Mouse (Mus musculus) right cerebral cortex, postnatal 4 days (tissue): Measurements from ENCODE around the gene Tpx2.

Experiments
- DNase-seq: peaks from one replicate; pipeline ENCODE4 v3.0.0-alpha.2; 2022

Gene Tpx2

DNA sequence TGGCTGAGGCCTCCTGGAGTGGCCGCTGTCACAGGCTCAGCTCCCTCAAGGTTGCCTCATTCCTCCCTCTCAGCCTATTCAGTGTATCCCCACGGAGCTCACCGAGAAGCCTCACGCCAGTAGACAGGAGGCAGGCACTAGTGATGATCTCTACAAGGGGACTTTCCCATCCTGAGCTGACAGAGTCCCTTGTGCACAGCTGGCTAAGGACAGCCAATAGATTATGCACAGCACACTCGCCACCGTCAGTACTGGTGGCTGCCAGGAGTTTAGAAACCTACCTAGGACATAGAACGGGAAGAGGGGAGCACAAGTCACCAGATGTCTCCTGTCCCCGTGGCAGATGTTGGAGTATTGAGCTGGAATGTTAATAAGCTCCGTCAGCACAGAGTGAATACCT is 69.9 kb downstream of the Tpx2 start:
- DNase-seq = no peak

DNA sequence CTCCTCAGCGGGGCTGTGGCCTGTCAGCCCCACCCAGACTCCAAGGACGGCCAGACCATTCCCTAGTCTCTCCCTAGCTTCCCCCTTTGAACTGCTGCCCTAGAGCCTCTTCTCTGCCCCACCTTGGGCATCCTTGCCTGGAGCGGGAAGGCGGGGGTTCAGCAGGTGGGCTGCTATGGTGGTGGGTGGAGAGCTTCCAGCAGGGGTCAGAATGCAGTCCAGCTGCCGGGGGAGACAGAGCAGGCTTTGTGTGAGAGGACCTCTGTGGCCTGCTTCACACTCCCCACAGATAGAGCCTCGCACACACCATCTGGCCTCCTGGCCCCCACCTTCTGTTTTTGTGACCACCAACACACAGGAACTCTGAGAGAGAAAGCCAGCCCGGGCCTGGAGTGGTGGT is 74.6 kb downstream of the Tpx2 start:
- DNase-seq = no peak

DNA sequence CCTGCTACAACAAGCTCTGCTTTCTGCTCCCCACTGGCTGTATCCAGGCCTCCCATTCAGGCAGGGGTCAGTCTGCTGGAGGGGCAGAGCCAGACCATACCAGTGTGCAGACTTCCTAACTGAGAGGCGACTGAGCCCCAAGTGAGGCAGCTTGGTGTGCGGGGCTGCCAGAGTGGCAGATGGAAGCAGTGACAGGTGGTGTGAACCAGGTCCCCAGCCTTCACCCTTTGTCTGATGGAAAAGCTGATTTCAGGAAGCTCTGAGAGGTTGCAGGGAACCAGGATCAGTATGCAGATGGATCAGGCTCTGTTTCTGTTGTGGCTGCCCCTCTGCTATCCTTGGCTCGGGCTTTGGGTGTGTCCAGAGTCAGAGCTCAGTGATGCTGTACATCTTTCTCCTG is 75.9 kb downstream of the Tpx2 start:
- no peak for DNase-seq

DNA sequence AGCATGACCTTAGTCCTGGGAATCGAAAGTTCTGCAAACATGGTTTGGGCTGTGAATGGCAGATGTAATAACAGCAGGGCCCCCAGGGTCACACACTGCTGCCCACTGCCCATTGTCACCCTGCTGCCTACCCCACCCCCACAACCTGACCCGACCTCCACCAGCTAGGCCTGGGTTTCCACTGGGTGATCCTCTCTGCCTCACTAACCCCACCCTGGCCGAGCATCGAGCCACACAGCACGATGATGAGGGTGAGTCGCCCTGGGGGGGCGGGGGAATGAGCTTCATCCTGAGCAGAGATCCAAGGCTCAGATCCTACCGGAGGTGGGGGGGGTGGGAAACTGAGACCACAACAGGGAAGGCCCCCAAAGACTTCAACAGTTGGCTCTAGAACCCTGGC is 76.4 kb downstream of the Tpx2 start:
- DNase-seq = no peak

DNA sequence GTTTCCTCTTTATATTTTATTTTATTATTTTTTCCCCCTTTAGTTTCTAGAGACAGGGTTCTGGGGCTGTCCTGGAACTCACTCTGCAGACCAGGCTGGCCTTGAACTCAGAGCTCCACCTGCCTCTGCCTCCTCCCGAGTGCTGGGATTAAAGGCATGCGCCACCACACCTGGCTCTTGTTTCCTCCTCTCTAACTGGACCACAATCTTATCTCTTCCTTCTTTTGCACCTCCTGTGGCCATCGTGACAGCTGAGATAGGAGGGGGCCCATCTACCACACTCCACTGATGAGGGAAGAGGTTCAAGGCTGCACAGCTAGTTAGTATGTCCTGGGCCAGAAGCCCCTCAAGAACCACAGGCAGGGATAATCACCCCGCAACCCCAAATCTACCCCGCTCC is 76.8 kb downstream of the Tpx2 start:
- DNase-seq = no peak

DNA sequence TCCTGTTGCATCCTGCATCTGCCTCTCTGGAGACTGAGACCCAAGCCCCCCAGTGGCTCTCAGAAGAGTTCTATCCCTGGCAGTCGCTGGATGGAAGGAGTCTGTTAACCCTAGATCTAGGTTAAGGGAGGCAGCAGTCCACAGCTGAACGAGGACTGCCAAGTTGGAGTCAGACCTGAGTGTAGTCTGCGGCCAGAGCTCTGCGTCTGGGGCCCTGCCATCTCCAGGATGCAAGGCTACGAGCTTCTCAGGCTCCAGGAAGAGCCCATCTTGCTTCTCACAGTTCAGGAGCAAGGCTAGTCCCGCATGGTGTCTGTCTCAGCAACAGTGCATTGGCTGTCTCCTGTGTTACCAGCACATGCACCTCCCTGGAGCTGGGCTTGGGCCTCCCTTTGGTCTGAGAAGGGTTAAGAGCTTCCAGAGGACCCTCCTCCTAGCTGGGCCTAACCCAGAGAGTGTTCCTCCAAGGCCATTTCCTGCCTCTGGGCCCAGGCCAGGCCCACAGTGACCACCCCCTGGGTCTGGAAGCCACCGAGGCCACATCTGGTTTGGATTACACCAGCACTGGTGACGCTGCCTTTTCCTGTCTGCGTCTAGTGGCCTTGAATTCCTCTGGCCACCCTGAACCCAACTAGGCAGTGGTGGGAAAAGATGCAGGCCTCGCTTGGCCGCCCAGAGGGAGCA is 77.6 kb downstream of the Tpx2 start:
- DNase-seq = no peak

DNA sequence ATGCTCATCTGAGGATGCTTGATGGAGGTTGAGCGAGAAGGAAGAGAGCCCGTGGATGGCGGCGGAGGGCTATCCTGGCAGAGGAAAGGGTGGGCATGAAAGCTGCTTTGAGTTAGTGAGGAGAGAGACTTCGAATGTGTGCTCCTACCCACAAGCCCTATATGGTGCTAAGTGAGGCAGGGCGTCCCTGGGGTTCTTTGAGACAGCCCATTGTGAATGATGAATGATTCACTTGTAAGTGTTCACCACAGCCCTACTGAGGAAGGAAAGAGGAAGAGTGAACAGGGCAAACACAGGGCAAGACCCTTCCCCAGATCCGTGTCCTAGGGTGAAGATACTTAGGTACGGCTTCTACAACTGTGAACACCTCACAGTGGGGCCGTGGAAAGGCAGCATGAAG is 79.1 kb downstream of the Tpx2 start:
- DNase-seq = no peak

DNA sequence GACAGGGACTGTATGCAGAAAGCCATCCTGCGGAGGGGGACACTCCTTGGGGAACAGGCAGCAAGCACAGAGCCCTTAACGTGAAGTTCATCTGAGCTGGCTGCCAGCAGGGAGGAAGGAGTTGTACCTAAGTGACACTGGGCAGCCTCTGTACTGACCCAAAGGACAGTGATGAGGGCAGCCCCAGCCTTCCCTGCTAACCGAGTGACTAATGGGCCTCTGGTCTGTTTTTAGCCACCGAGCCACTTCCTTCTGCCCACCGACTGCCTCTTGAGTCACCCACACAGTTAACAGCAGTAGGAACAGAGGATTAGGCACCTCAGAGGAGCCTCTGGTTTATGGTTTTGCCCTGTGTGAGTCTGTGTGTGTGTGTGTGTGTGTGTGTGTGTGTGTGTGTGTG is 79.6 kb downstream of the Tpx2 start:
- DNase-seq = no peak

DNA sequence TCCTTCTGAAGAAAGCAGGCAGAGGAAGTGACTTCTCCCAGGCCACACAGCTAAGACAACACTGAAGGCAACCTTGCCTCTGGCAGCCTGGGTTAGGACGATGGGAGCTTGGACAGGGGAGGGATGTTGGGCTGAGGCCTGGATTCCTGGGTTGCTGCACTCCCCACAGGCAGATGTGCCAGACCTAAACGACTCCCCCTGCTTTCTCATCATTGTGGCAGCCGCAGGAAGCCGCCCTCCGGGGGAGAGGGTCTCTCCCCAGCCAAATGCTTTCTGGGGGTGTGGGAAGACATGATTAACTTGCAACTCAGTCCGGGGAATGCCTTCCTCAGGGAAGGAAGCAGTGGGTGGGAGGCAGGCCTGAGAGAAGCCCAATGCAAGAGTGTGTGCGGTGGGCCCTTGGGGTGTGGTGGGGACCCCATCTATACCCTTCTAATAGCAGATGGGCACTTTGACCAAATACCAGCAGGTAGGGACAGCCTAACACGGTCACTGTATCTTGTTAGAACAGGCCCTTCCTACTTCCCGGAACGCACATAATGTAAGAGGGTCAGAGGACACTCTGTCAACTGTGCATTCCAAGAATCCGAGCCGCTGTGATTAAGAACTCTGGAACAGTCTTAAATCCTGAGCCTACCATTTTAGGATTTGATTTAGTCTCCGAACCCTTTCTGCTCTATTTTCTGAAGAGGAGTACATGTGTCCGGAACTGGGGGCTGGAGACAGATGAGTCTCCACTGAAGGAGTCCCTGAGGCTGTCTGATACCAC is 80.6 kb downstream of the Tpx2 start:
- no peak for DNase-seq

DNA sequence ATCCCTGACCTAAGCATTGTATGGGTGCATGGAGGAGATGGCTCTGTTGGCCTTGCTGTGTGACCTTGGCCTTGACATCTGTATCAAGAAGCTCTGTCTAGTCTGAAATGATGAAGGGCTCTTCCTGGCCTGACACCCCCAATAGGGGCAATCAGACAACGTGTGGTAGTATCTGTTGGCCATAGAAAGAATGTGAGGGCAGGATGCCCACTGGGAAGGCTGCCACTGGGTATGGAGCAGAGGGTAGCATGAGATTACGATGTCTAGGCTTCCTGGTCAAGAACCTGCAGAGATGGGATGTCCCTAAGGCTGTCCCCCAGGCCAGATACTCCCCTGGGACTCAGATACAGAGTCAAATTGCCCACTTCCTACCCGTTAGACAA is 81.2 kb downstream of the Tpx2 start:
- no peak for DNase-seq

DNA sequence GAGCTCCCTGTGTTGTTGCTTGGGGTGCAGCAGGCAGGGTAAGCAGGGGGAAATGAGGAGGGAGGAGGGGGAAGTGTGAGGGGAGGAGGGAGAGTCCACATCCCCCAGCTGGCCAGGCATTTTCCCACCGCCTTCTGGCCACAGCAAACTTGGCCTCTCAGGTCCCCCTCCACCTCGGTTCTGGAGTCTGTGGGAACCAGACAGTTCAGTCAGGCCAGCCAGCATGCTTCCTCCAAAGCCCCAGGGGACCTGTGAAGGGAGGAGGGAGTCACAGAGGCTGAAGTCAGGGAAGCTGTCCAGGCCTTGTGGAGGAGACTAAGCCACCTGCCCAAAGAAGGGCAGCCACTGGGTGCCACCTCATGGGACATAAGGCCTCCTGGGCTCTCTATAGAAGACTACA is 82.5 kb downstream of the Tpx2 start:
- DNase-seq = no peak

DNA sequence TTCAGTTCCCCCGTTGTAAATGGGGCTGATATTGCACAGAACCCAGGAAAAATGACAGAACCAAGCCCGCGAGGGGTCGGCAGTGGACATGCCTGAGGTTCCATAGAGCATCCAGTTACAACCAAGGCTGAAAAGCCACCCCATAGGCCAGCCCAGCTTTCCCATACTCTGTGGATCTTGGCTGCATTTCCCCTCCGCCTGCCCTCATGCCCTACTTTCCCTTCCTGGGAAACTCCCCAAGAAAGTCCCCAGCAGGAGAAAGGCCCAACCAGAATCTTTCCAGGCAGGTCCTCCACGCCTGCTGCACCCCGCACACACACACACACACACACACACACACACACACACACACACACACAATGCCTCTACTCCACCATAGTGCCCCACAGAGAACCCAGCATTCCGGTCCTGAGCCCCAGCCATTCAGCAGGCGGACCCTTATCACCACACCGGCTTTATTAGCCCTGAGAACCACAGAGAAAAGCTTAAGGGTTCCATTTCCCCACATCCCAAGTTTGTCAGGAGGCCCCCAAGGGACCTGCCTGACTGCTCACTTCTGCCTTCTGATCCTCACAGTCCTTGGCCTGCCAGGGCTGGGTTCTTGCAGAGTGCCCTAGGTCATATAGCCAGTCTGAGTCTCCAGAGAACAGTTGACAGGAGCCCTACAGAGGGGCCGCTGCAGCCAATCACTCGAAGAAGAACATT is 83.8 kb downstream of the Tpx2 start:
- DNase-seq = no peak

DNA sequence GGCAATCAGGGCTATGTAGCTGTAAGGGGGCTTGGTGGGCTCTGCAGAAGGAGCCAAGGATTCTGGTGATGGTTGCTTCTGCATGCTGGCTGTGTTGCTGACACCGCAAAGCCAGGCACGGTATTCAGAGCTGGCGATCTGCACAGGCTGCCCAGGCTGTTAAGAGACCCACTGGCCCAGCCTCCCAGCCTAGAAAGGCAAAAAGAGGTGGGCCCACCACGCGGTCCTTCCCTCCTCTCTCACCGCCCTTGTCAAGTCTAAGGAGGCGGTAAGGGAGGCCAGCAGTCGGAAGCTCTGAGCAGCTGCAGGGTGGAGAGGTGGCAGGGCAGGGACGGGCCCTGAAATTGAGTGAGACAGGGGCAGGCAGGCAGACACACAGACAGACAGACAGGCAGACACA is 85.3 kb downstream of the Tpx2 start, which contains the start of gene Foxs1:
Gene Foxs1 (minus strand): TSS at position 161 of the 400 bp plus-strand sequence.
- no peak for DNase-seq

DNA sequence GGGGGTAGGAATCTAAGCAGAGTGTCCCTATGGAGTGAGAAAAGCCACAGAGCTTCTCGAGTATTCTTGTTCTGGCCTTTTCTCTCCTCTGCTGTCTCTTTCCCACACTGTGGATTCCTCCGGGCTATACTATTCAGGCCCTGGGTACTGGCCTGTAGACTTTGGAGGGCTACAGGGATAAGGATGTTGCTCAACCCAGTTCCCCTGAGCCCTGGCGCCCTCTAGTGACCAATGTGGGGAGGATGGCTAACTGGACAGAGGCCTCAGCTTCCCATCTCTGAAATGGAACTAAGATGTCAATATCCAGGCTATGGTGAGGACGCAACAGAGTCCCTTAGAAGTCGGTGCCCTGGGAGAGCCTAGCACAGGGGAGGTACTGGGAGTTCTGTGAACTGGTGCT is 85.8 kb downstream of the Tpx2 start:
- DNase-seq = peak; percentile 47

DNA sequence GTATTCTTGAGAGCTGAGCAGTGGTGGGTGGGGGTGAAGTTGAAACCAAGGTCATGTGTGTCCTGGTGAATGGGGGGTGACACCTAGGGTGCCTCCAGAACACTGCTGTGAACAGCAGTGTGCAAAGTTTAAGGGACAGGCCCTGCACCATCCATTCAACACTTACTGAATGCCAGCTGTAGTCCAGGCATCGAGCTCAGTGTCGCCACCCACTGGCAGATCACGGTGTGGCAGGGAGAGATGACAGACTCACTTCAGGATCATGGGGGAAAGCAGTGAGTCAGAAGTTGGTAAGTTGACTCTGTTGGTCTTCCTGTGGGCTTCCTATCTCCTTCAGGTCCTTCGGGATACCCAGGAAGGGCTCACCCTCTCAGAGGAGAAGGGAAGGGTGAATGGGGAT is 92.1 kb downstream of the Tpx2 start:
- peak; percentile 62 for DNase-seq

DNA sequence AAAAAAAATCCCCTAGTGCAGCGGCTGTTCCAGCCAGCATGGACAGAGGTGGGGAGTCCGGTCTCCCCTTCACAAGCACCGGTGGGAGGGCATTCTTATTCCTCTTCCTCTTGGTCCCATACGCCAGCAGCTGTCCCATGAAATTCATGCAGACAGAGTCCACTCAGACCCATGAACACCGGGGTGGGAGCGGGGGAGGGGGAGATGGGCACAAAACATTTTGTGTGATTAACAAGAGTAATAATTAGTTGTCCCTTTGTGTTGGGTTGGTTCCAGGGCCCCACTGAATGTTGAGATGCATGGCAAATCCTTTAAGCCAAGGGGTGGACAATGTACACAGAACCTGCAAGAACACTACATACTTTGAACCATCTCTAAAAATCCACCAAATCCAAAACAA is 93.3 kb downstream of the Tpx2 start:
- DNase-seq = no peak

DNA sequence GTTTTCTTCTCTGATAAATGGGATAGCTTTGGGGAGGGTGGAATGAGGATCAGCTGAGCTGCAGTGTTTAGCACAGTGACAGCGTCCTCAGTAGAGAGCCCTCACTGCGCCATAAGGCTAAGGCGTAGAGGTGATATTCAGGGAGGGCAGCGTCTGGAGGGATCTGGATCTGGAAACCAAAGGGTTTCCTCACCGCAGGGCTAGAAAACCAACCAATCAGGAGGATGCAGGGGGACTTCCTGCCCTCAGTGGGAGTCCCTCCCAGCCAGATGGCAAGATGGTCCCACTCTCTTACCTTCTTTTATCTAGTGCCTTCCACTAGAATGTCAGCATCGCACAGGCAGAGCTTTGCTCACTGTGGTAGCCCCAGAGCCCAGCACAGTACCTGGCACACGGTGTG is 94.0 kb downstream of the Tpx2 start:
- no peak for DNase-seq

DNA sequence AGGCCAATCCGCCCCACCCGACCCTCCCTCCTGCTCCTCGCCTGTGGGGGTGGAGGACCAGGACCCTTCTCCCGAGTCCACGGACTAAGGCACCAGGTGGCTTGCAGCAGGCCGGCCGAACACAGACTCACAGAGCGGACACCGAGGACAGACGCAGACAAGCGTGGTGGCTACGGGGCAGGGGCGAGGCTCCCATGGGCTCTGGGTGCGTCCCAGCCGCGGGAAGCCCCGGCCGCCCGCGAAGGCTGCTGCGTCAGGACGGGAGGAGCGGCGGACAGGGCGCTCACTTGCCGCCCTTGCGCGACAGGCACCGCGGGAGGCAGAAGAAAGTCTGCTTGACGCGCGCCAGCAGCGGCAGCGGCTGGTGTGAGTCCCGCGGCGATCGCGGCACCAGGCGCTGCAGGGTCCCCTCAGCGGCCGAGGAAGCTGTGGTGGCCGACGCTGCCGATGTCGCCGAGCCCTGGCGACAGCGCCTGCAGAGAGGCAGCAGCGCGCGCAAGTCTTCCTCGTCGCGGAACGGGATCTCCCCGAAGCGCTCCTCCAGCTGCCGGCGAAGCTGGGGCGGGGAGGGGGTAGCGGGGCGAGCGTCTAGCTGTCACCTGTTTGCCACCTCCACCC is 95.2 kb downstream of the Tpx2 start:
- peak; percentile 19 for DNase-seq

DNA sequence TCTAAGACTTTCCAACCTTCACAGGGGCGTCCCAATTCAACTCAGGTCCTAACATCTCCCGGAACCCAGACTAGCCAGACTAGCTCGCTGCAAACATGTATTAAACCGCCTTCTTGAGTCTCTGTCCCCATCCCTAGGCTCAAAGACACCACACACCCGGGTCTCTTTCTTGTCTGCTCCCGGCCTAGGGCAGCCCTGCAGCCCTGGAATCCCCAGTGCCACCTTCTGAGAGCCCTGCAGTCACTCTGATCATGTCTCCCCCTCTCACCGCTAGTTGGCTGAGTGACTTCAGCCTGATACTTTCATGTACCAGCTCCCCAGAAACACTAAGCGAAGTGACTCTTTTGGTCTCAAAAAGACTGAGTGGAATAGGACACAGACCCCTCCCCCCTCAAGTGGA is 95.8 kb downstream of the Tpx2 start:
- DNase-seq = no peak

DNA sequence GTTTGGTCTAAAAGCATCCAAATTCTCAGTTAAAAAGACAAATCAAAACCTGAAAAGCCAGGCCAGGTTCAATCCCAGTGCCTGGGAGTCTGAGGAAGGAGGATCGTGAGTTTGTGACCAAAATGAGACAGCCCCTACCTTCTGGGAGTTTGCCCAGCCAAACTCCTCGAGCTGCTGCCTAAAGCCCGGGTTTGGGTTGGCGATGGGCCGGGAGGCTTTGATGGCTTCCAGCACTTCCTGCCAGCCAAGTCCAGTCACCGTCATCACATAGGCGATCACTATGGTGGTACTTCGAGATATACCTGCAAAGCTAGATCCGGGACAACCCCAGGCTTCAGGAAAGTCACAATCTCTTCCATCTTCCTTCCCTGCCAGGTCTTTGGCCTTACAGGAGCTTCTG is 96.2 kb downstream of the Tpx2 start:
- DNase-seq = no peak
